Mouse (Mus musculus) midbrain, embryonic 10.5 days (tissue): ENCODE results near the gene Irf2bp2. TPM values are rescaled to one million over a fixed set of nuclear protein-coding genes. Genes with fewer than 3 reads are reported as not detected.

ENCODE experiments used
- DNase-seq: peaks from one replicate; pipeline ENCODE4 v3.0.0-alpha.2; 2017; ENCODE audit warnings: low spot score
- H3K27ac ChIP-seq: fragments of 300-500 bp; sonication (generic); replicated peaks from 2 replicates; pipeline ENCODE4 v1.5.1; 2016; ENCODE audit warnings: mild to moderate bottlenecking
- H3K27me3 ChIP-seq: fragments of 300-500 bp; sonication (generic); 2 replicates; pipeline ENCODE4 v1.6.1; 2016; ENCODE audit warnings: low read depth, mild to moderate bottlenecking; ENCODE audit not compliant: poor library complexity, severe bottlenecking
- H3K36me3 ChIP-seq: fragments of 300-500 bp; sonication (generic); 2 replicates; pipeline ENCODE4 v1.6.1; 2016; ENCODE audit warnings: mild to moderate bottlenecking, moderate library complexity
- H3K4me1 ChIP-seq: fragments of 300-500 bp; sonication (generic); 2 replicates; pipeline ENCODE4 v1.6.1; 2016
- H3K4me3 ChIP-seq: fragments of 300-500 bp; sonication (generic); 2 replicates; pipeline ENCODE4 v1.5.1; 2016; ENCODE audit warnings: mild to moderate bottlenecking, moderate library complexity
- H3K9me3 ChIP-seq: fragments of 300-500 bp; sonication (generic); replicated peaks from 2 replicates; pipeline ENCODE4 v1.6.1; 2016; ENCODE audit warnings: mild to moderate bottlenecking
- WGBS: fragments of 180-500 bp; shearing (Covaris S2); methylation state at CpG from one replicate; pipeline ENCODE4 v1.1.7; 2016; 5-methylcytosine and 5-hydroxymethylcytosine counted together
- polyA plus RNA-seq: library from polyadenylated mRNA; unstranded; fragments of >200 nt; fragmentation: Nextera tagmentation; extraction: Ambion mirVana; gene quantifications from 2 replicates; pipeline ENCODE4 v1.2.1, GENCODE M21; 2016

Irf2bp2 gene
- polyA plus RNA-seq, 1 experiment from 2014 or later, result 4.0 TPM

GRCm38 (mm10) chr8:126570046-126570445, 23.7 kb downstream of the Irf2bp2 start:
- whole genome bisulfite sequencing, result 39% methylated on average over 3 of the region's 3 CpGs

GRCm38 (mm10) chr8:126569638-126570037, 24.1 kb downstream of the Irf2bp2 start:
- H3K4me1 ChIP-seq, result peaks cover 49% of the 10 kb centered on the region
- DNase-seq, result no peak
- peak overlapping the region; percentile 77 for H3K27ac ChIP-seq
- H3K9me3 ChIP-seq, result no peaks in the 10 kb centered on the region
- no peak overlapping the region for H3K4me3 ChIP-seq
- 70% methylated on average over 1 of the region's 1 CpGs for WGBS
- H3K27me3 ChIP-seq, result 0 out of 2 replicates have a peak, but pooled peaks cover 5% of the 10 kb centered on the region
- H3K36me3 ChIP-seq, result no peaks in the 10 kb centered on the region

More at GRCm38 (mm10) chr8:126570046-126570445, 23.7 kb downstream of the Irf2bp2 start:
- Histone ChIP-seq H3K4me3 (no peak overlapping the region), H3K36me3 (no peaks in the 10 kb centered on the region), H3K27ac (peak overlapping the region; percentile 77), H3K9me3 (no peaks in the 10 kb centered on the region), H3K4me1 (peaks cover 47% of the 10 kb centered on the region), H3K27me3 (0 out of 2 replicates have a peak, but pooled peaks cover 5% of the 10 kb centered on the region)
- DNase-seq, result no peak

- Histone ChIP-seq H3K27ac (peak overlapping the region; percentile 82), H3K4me3 (no peak overlapping the region), H3K27me3 (0 out of 2 replicates have a peak, but pooled peaks cover 5% of the 10 kb centered on the region), H3K36me3 (no peaks in the 10 kb centered on the region), H3K4me1 (peaks cover 49% of the 10 kb centered on the region), H3K9me3 (no peaks in the 10 kb centered on the region)
- WGBS, result 81% methylated on average over 2 of the region's 2 CpGs
- no peak for DNase-seq
Measured at GRCm38 (mm10) chr8:126567674-126568073, 26.1 kb downstream of the Irf2bp2 start.

- H3K4me1 ChIP-seq, result peaks cover 49% of the 10 kb centered on the region
- H3K27ac ChIP-seq, result peak overlapping the region; percentile 82
- DNase-seq, result peak; percentile 55
- peak overlapping the region; percentile 19; the same call in 1 of the 2 replicates for H3K4me3 ChIP-seq
- H3K27me3 ChIP-seq, result 0 out of 2 replicates have a peak, but pooled peaks cover 5% of the 10 kb centered on the region
- H3K36me3 ChIP-seq, result no peaks in the 10 kb centered on the region
- 0 out of 2 replicates have a peak, but pooled peaks cover under 1% of the 10 kb centered on the region for H3K9me3 ChIP-seq
- whole genome bisulfite sequencing, result 16% methylated on average over 14 of the region's 14 CpGs
Measured at GRCm38 (mm10) chr8:126566446-126567062, 27.2 kb downstream of the Irf2bp2 start.

GRCm38 (mm10) chr8:126565954-126566445, 27.8 kb downstream of the Irf2bp2 start:
- Histone ChIP-seq H3K4me3 (no peak overlapping the region), H3K9me3 (0 out of 2 replicates have a peak, but pooled peaks cover 3% of the 10 kb centered on the region), H3K27ac (peak overlapping the region; percentile 82), H3K36me3 (no peaks in the 10 kb centered on the region), H3K27me3 (0 out of 2 replicates have a peak, but pooled peaks cover 5% of the 10 kb centered on the region), H3K4me1 (peaks cover 49% of the 10 kb centered on the region)
- no peak for DNase-seq
- 60% methylated on average over 6 of the region's 6 CpGs for WGBS

GRCm38 (mm10) chr8:126565231-126565781, 28.5 kb downstream of the Irf2bp2 start:
- peaks cover 43% of the 10 kb centered on the region for H3K4me1 ChIP-seq
- 82% methylated on average over 6 of the region's 6 CpGs for WGBS

GRCm38 (mm10) chr8:126564551-126565154, 29.1 kb downstream of the Irf2bp2 start:
- Histone ChIP-seq H3K4me3 (no peak overlapping the region), H3K27me3 (0 out of 2 replicates have a peak, but pooled peaks cover 5% of the 10 kb centered on the region), H3K27ac (peak overlapping the region; percentile 64; the same call in 1 of the 2 replicates), H3K9me3 (0 out of 2 replicates have a peak, but pooled peaks cover 3% of the 10 kb centered on the region), H3K36me3 (no peaks in the 10 kb centered on the region), H3K4me1 (peaks cover 37% of the 10 kb centered on the region)
- no peak for DNase-seq
- WGBS, result 83% methylated on average over 9 of the region's 9 CpGs

More at GRCm38 (mm10) chr8:126565231-126565781, 28.5 kb downstream of the Irf2bp2 start:
- no peak for DNase-seq
- 0 out of 2 replicates have a peak, but pooled peaks cover 3% of the 10 kb centered on the region for H3K9me3 ChIP-seq
- no peaks in the 10 kb centered on the region for H3K36me3 ChIP-seq
- peak overlapping the region; percentile 82 for H3K27ac ChIP-seq
- 0 out of 2 replicates have a peak, but pooled peaks cover 5% of the 10 kb centered on the region for H3K27me3 ChIP-seq
- H3K4me3 ChIP-seq, result no peak overlapping the region

- no peaks in the 10 kb centered on the region for H3K36me3 ChIP-seq
- WGBS, result 90% methylated on average over 4 of the region's 4 CpGs
- H3K4me3 ChIP-seq, result no peak overlapping the region
- 0 out of 2 replicates have a peak, but pooled peaks cover 5% of the 10 kb centered on the region for H3K27me3 ChIP-seq
- 0 out of 2 replicates have a peak, but pooled peaks cover 3% of the 10 kb centered on the region for H3K9me3 ChIP-seq
- no peak overlapping the region for H3K27ac ChIP-seq
- DNase-seq, result no peak
- H3K4me1 ChIP-seq, result peaks cover 24% of the 10 kb centered on the region
Measured at GRCm38 (mm10) chr8:126561316-126561841, 32.4 kb downstream of the Irf2bp2 start.

- peaks cover 8% of the 10 kb centered on the region for H3K4me1 ChIP-seq
- H3K27me3 ChIP-seq, result no peaks in the 10 kb centered on the region
- H3K36me3 ChIP-seq, result no peaks in the 10 kb centered on the region
- no peak for DNase-seq
- H3K27ac ChIP-seq, result no peak overlapping the region
- no peak overlapping the region for H3K4me3 ChIP-seq
- H3K9me3 ChIP-seq, result 0 out of 2 replicates have a peak, but pooled peaks cover 3% of the 10 kb centered on the region
- 94% methylated on average over 13 of the region's 13 CpGs for WGBS
Measured at GRCm38 (mm10) chr8:126558400-126558953, 35.3 kb downstream of the Irf2bp2 start.

- whole genome bisulfite sequencing, result 40% methylated on average over 9 of the region's 9 CpGs
- Histone ChIP-seq H3K27ac (peak overlapping the region; percentile 42), H3K27me3 (no peaks in the 10 kb centered on the region), H3K36me3 (no peaks in the 10 kb centered on the region), H3K4me3 (no peak overlapping the region), H3K9me3 (0 out of 2 replicates have a peak, but pooled peaks cover 3% of the 10 kb centered on the region), H3K4me1 (peaks cover 8% of the 10 kb centered on the region)
- DNase-seq, result peak; percentile 36
Measured at GRCm38 (mm10) chr8:126557403-126557802, 36.4 kb downstream of the Irf2bp2 start.

- peaks cover 8% of the 10 kb centered on the region for H3K4me1 ChIP-seq
- WGBS, result 89% methylated on average over 5 of the region's 5 CpGs
- no peak overlapping the region for H3K4me3 ChIP-seq
- H3K36me3 ChIP-seq, result no peaks in the 10 kb centered on the region
- no peaks in the 10 kb centered on the region for H3K27me3 ChIP-seq
- no peak for DNase-seq
- H3K27ac ChIP-seq, result peak overlapping the region; percentile 42
- 0 out of 2 replicates have a peak, but pooled peaks cover 3% of the 10 kb centered on the region for H3K9me3 ChIP-seq
Measured at GRCm38 (mm10) chr8:126556691-126557090, 37.1 kb downstream of the Irf2bp2 start.

- Histone ChIP-seq H3K4me3 (no peak overlapping the region), H3K9me3 (no peaks in the 10 kb centered on the region), H3K36me3 (no peaks in the 10 kb centered on the region), H3K27ac (no peak overlapping the region), H3K4me1 (peaks cover 13% of the 10 kb centered on the region), H3K27me3 (no peaks in the 10 kb centered on the region)
- DNase-seq, result no peak
- WGBS, result 91% methylated on average over 4 of the region's 4 CpGs
Measured at GRCm38 (mm10) chr8:126554741-126555140, 39.0 kb downstream of the Irf2bp2 start.
